Mouse (Mus musculus): ENCODE measurements around the gene Tnfrsf11a.

Gene Tnfrsf11a

DNA sequence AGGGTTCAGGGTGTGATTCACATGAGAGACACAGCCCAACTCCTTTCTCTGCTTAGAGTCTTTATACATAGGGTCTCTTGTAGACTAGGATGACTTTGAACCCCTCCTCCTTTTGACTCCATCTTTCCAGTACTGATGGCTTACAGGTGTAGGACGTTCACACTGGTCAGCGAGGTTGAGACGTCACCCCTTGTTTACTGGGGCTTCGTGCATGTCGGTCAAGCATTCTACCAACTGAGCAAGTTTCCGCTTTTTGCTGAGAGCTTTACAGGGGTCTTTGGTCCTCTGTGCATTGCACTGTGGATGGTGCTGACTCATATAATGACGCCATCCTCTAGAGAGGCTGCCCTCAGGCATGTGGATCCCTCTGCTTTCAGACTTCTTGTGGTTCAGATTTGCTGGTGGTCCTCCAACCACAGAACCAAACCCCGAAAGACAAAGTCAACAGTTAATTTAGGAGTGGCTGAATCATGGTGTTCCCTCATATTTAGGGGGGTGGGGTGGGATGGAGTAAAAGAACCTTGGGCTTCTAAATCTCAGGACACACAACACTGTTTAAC lies 47.3 kb downstream of the Tnfrsf11a start:
- DNase-seq (ENCODE audit: low read depth) = peak; percentile 78

DNA sequence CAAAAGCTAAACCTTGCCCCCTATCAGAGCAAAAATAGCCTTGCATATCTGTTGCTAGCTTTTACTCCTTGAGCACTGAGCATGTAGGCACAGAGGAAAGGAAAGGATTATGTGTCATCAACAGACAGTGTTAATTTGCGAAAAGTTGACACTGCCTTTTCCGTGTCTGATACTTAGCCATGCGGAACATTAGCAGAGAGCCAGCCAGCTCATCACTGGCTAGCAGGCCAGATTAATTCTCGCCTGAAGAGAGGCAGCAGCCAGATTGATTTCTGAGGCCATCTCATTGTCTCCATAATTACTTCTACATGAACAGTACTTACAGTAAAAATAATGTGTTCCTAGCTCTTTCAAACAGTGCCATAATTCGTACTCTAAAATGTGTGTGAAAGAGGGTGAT lies 48.7 kb downstream of the Tnfrsf11a start:
- no peak for DNase-seq (ENCODE audit: low read depth)

DNA sequence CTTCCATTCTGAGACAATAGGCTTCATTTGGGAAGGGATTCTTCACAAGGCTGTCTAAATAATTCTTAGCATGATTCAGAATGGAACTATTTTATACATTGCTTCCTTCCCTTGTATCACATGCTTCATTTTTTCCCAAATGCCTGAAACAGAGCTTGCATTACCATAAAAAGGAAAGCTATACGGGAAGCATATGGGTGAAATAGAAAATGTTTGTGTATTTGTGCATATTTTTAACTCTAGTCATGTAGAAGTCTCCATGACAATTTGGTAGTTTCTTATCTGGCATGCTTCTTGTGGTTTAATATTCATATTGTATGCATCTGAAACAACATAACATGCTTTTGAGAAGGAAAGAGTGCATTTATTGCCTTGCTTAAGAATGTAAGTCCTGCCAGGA lies 52.3 kb downstream of the Tnfrsf11a start:
- peak; percentile 73 for DNase-seq (ENCODE audit: low read depth)

- no peak for DNase-seq (ENCODE audit: low read depth)
Measured at GRCm38 (mm10) chr1:105842950-105843349, 62.4 kb downstream of the Tnfrsf11a start.

DNA sequence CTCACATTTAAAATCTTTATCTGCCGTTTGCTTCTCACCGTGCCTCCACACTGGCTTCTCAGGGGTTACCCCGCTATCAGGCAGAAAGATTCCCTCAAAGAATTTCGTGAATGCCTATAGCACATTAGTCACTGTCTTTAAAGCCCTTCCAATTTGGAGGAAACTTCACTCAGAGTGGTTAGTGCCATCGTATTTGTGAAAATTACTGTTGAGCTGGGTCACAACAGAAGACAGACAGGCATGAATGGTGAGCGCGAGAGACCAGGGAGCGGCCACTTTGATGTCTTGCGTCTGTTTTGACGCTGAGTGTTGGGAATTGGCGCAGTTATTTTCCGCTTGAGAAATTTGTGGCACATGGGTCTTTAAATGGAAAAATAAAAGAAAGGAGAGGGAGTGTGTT lies 62.9 kb downstream of the Tnfrsf11a start:
- DNase-seq (ENCODE audit: low read depth) = no peak

DNA sequence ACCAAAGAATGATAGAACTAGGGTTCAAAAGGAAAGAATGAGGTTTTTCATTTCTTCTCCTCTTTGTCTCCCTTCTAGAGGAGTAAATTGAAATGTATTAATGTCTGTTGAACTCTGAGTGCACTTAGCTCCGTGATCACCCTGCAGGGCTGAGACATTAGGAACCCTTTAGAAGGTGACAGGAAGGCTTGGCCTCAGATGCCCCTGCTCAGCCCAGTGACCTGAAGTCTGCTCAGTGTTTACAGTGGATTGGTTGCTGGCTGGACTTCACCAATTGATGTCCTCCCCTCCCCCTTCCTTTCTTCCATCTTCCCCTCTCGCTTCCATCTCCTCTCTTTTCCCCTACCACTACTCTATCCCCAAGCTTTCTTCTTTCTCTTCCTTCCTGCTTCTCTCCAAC lies 63.3 kb downstream of the Tnfrsf11a start:
- DNase-seq (ENCODE audit: low read depth) = no peak

DNA sequence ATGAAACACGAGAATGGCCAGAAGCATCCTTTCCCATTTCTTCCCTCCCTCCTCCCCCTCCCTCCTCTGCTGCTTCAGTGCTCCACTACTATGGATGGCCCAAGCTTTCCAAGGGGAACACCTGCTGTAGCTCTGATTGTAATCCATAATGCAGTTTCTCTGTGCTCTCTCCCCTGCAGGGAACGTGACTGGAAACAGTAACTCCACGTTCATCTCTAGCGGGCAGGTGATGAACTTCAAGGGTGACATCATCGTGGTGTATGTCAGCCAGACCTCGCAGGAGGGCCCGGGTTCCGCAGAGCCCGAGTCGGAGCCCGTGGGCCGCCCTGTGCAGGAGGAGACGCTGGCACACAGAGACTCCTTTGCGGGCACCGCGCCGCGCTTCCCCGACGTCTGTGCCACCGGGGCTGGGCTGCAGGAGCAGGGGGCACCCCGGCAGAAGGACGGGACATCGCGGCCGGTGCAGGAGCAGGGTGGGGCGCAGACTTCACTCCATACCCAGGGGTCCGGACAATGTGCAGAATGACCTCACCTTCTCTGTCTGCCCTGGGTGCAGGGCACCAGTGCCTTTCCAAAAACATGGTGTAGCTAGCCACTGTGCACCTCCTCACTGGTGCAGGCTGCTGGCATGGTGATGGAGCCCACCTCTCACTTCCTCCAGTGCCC lies 64.0 kb downstream of the Tnfrsf11a start:
- DNase-seq (ENCODE audit: low read depth) = no peak

DNA sequence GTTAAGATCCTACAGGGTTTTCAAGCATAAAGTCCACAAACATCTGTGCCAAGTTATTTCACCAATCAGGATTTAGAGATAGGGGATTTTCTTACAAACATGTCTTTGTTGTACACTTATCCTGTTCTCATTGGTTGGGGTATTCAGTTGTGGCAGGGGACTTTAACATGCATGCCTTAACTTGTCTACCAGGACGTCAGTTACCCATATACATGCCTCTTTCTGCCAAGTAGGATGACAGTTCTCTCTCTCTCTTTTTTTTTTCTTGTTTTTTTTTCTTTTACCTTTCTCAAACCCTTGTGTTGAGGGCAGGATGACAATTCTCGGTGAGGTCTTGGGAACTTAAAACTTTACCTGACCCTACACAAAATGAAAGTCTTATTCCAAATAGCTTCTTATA lies 65.9 kb downstream of the Tnfrsf11a start:
- DNase-seq (ENCODE audit: low read depth) = no peak

- DNase-seq (ENCODE audit: low read depth) = peak; percentile 50
Measured at GRCm38 (mm10) chr1:105848806-105849205, 68.3 kb downstream of the Tnfrsf11a start.

DNA sequence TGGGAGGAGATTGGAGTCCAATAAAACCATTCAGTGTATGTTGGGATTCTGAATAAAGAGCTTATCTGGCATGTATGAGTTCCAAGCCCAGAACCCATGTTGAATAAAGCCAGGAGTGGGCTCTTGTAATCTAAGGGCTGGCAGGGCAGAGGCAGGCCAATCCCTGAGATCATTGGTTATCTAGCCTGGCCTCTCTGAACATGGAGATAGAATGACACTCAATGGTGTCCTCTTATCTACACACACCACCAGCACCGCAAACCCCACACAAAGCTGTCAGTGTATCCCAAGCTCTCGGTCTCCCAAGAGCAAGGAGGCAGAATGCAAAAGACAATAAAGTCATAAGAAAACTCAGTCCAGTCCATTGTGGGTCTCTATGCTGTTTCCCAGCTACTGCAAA lies 70.8 kb downstream of the Tnfrsf11a start:
- DNase-seq (ENCODE audit: low read depth) = no peak

DNA sequence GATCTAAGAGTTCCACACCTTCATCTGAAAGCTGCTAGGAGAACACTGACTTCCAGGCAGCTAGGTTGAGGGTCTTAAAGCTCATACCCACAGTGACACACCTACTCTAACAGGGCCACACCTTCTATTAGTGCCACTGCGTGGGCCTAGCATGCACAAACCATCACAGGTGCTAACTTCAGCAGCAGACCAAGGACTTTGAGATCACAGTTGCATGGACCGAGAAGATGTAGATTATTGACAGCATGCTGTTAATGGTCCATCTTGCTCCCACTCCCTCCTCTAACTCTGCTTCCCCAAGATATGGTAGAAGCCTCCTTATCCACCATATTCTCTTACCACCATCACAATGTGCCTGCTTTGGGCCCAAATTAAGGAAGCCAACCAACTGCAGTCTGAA lies 79.2 kb downstream of the Tnfrsf11a start:
- DNase-seq (ENCODE audit: low read depth) = no peak

GRCm38 (mm10) chr1:105876589-105876988 lies 96.1 kb downstream of the Tnfrsf11a start:
- no peak for DNase-seq (ENCODE audit: low read depth)

- DNase-seq (ENCODE audit: low read depth) = no peak
Measured at GRCm38 (mm10) chr1:105877808-105878207, 97.3 kb downstream of the Tnfrsf11a start.

- DNase-seq (ENCODE audit: low read depth) = no peak
Measured at GRCm38 (mm10) chr1:105878416-105878815, 97.9 kb downstream of the Tnfrsf11a start.

DNA sequence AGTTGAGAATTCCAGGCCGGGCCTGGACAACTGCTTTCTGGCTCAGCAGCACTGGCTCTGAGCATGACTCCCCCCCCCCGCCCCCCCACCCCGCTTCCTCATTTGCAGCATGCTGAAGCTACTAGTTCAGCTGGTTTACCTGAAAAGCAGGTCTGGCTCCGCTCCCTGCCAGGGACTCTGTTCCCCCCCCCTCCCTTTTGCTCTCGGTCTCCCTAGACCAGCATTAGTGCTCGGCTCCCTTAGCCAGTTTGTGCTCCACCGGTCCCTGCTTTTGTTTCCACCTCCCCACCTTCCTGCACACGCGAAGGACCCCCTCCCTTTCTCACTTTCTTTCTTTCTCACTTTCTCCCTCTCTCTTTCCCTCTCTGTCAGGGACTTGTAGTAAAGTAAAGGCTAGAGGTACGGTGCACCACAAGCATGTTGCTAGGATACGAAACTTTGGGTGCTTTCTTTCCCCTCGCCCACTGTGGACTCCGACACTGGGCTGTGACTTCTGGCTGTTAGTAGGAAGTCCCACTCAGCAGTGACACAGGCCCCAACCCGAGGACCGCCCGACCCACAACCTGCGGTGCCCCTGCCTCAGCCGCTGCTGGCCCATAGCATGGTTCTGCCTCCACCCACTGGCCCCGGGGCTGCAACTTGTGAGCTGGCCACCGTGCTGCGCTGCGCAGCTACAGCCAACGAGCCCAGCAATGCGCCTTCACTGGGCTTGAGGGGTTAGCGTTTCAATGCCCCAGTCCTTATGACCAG lies 100.2 kb downstream of the Tnfrsf11a start:
- no peak for DNase-seq (ENCODE audit: low read depth)

DNA sequence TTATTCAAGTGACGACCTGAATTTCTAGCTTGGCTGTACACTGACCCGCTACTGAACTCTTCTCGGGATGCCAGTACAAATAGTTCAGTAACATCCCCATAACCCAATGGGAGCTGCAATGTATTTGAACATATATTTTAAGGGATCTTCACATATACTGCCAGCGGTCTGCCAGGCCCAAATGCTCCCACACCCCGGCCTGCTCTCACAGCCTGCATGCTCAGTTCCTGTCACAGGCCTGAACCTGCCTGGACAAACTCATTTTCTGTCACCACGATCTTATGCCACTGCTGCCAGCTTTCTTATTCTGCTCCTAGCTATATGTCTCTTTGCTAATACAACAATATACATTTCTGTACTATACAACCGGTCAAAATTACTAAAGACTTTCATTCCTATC lies 100.9 kb downstream of the Tnfrsf11a start:
- no peak for DNase-seq (ENCODE audit: low read depth)

DNA sequence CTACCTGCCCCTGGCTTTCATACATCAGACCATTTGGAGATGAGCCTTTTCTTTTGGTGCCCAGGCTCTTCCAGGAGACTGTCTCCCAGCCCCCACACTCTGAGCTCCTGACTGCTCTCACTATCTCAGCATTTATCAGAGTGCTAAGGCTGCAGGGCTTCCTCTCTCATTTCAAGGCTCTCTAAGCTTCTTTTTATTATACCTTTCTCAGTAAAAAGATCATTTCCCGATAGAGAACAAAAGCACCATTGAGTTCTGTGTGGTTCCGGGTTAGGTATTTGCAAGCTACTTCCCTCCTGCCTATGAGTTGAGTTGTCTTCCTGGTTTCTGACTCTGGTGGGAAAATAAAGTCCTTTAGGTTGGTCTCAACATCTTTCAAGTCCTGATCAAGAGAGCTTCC lies 103.0 kb downstream of the Tnfrsf11a start:
- no peak for DNase-seq (ENCODE audit: low read depth)

DNA sequence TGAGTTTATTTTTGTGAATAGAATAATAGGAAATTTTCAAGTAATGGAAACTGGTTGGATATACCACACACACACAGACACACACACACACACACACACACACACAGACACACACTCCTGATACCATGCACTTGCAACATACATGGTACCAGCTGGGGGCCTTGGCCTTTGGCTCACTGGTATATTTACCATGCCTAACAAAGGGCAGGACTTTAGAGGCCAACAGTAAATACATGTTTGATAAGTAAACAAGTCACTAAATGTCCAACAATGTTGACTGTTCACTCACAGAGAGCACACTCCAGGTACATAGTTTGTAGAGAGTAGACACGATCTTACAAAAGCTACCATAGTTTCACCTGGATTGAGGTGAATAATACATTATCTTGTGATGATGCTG lies 104.6 kb downstream of the Tnfrsf11a start:
- no peak for DNase-seq (ENCODE audit: low read depth)

DNA sequence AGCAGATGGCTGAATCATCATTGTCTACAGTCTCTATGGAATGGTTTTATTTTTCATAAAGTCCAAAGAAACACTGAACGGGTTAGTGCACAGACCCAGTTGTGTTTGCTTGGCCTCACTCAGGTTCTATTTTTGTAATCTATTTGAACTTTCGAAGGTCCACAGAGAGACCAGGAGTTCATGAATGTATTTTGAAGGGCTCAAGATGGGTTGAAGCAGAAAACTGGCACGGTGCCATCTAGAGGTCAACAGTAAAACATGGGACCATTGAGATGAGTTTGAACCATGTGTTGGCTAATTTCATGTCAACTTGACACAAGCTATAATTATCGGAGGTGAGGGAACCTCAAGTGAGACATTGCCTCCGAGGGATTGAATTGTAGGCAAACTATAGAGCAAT lies 105.1 kb downstream of the Tnfrsf11a start:
- peak; percentile 30 for DNase-seq (ENCODE audit: low read depth)

DNA sequence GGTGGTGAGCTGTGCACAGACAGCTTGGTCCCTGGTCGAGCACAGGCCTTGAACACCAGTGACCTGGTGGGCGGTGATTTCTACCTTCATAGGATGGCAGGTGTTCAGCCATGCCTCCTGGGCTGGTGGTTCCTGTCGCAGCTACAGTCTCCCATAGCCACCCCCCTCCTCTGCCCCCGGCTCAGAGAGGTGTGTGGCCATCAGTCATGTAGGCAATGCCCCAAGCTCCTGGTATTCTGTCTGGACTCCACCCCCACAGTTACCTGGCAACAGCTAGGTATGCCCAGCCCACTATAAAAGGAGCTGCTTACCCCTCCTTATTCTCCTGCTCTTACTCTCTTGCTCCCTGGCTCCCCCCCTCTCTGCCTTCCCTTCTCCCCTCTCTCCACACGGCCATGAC lies 105.8 kb downstream of the Tnfrsf11a start:
- DNase-seq (ENCODE audit: low read depth) = no peak

DNA sequence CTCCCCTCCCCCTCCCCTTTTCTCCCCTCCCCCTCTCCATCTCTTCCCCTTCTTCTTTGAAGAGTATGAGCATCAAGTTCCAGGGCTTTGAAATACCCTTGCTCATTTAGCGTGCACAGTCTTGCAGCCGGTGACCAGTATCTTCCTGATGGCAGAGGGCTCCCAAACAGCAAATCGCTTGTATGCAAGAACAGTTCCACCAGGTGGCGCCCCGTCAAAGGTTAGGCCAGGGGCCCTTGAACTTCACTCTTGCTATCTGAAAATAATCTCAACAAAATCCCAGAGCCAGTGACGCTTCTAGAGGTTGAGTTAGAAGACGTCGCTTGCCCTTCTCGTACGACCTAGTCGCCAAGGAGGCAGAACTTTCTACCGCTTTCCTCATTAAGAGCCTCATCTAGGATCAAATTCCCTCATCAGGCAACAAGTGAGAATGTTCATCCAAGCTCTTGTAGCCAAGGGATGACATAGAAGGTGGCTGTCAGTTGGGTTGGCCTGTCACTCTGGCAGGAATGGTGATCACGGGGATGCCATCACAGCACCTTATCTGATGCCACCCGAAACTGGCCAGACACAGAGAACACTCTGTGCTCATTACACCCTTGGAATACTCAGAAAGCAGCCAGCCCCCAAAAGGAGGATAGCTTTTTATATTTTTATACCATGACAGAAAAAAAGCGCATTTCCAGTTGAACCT lies 110.7 kb downstream of the Tnfrsf11a start:
- peak; percentile 93 for DNase-seq (ENCODE audit: low read depth)

- DNase-seq (ENCODE audit: low read depth) = no peak
Measured at GRCm38 (mm10) chr1:105895019-105895418, 114.5 kb downstream of the Tnfrsf11a start.
